Mouse (Mus musculus) NIH3T3 (cell line): ENCODE measurements around the gene Zfp280b.
A peak's percentile ranks its signal among the peaks of the same experiment; 100 is the strongest.
"Not testable (repeated sequence)": the region's sequence is repeated elsewhere in the genome, so short reads cannot be mapped to it uniquely, and the experiment has no call there.

Source experiments
- DNase-seq: peaks from one replicate; pipeline ENCODE4 v3.0.0-alpha.2; 2012; ENCODE audit warnings: low read depth

The Zfp280b gene

DNA sequence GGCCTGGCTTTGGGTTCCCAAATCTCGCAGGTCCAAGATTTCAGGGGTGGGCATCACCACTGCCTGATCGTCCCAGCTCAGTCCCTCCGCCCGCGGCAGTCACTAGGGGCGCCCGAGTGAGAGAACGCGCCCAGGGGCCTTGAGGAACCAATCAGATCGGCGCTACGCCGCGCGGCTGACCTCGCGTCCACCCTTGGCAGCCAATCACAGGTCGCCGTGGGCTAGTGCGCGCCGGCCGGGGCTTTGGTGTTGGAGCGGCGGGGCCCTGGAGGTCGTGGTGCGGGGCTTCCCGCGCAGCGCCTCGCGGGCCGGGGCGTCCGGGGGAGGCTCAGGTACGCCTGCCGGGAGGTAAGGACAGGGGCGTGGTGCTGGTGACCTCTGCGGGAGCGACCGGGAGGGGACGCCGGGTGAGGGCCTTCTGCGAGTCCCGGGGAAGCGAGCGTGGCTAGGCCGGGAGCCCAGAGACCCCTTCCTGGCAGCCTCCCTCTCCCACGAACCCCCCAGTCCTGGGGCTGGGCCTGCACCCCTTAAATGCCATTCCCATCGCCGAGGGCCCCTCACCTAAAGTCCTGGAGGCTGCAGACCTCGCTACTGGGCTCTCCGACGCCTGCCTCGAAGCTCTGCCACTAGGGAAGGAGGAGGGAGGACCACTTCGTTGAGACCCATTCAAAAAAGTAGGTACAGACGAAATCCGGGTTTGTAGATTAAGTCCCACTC, at the start of gene Zfp280b:
TSS of gene Zfp280b (plus strand) at position 249 of the 717 bp plus-strand sequence.
- DNase-seq: peak; percentile 98

DNA sequence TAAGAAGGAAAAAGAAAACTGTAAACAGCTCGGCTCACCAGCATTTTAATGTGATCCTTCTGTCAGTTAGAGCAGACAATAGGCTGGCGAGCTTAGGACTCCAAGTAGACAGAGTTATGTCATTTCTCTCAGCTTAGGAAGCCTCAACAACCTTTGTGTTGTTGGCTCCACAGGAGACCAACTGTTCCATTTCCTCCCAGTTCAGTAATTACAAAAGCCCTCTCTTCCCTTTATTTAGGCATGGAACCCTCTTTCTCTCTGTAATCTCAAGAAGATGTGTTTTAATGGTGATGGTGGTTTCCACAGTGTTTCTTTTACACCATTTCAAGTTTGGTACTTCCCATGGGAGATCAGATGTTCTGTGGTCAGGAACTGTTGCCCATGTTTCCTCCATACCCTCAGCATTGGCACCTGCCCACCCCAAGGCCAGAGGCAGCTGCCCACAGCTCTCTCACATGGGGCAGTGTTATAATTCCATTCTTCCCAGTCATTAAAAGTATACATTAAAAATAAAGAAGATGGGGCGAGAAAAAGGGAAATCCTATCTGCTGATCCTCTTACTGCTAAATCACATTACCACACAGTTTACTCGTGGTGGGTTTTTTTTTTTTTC, 41.9 kb upstream of the Zfp280b start:
- no peak for DNase-seq

DNA sequence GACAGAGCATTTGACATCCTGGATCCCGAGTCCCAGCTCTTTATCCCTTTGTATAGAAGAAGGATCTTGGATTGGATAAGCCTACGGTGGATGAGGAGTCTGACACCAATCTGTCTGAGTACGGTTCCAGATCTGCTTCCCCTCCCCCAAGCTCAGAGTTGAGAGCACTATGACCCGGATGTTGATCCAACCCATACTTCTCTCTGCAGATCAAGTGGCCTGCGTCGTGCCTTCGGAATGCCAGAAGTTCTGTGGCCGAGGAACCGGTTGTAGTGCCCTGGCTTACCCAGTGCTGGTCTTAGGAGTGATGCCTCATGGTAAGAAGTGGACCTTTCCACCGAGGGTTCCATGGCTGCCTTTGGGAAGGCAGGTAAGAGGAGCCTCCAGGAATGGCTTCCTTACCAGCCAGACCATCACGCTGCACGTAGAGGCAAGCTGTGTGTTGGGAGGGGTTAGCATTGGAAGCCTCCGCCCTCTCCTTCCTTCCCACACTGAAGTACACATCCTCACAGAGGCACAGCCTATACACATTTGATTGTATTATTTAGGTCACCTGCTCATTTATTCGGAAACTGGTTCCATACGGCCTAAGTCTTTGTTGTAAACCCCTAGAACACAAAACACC, 38.7 kb upstream of the Zfp280b start:
- no peak for DNase-seq

DNA sequence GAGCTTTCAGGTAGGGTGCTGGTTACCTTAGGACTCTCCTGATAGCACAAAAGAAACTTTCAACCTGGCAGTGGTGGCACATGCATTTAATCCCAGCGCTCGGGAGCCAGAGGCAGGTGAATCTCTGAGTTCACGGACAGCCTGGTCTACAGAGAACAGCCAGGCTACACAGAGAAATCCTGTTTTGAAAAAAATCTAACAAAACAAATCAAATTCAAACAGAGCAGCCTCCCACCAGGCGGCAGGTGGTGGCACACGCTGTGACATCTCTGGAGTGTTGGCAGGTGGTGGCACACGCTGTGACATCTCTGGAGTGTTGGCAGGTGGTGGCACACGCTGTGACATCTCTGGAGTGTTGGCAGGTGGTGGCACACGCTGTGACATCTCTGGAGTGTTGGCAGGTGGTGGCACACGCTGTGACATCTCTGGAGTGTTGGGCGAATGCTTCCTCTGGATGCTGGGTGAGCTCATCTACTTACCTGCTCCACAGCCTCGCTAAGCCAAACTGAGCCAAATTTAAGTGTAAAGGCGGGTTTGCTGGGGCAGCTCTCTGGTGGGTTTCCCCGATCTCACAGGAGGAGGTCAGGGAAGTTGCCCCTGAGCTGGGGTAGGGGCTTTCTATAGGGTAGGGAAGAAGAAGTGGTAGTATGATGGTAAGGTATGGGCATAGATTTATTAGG, 37.8 kb upstream of the Zfp280b start:
- not testable (repeated sequence) for DNase-seq

DNA sequence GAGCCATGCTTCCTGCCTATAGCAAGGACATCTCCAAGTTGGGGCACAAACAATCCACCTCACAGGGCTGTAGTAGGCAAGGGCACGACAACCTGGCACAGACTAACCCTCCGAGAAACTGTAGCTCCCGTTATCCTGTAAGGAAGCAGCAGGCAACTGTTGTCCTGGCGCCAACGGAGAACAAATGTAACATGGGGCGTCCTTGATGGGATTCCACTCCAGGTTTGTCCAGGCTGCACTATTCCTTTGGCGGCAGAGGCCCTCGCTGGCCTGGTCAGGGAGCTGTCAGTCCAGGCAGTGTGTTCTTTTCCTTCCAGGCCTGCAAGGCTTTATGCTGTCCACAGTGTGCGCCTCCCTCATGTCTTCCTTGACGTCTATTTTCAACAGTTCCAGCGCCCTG, 37.0 kb upstream of the Zfp280b start:
- DNase-seq: no peak

DNA sequence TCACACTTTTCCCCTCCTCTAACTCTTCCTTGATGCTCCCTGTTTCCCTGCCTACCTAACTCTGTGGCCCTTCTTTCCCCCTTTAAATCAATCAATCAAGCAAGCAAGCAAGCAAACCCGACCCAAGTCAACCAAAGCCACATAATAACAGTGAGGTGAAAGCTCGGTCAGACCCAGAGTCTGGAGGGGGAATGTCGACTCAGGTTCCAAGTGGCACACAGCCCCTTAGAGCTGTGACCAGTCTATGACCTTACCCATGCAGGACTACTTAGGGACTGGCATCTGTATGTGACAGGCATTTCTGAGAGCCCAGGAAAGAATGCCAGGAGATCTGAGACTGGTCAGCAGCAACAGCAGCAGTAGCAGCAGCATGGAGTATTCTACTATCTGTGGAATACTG, 36.1 kb upstream of the Zfp280b start:
- no peak for DNase-seq

DNA sequence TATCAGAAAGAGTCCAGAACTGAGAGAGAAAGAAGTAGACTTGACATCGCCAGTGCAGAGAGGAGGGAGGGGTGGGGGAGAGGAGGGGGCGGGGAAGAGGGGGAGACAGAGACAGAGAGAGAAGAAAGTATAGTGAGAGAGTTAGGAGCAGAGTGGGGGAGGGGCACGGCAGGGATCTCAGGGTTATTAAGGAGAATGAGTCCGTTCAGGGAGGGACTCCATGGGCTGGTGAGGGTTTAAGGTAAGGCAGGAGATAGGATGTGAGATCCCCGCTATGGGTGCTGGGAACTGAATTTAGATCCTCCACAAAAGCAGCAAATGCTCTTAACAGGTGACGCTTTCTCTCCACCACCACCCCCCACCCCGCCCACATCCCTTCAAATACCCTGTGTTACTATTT, 31.3 kb upstream of the Zfp280b start:
- no peak for DNase-seq

DNA sequence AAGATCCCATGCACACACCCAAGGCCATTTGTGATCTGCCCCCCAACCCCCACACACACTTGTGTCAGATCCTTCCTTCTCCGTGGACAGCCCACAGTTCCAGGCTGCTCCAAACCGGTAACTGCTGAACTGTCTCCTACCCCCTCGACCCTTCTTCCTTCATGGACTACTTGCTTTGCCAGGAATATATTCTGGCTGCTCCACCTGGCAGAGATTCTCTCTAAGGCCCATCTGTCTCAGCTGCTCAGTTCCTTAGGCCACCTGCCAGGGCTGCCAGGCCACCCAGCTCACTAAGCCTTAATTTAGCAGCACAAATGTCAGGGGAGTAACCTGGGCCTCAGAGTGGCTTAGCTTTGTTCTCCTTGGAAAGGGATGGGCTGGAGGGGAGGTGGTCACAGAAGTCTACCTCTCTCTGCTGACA, 30.3 kb upstream of the Zfp280b start:
- DNase-seq: no peak

DNA sequence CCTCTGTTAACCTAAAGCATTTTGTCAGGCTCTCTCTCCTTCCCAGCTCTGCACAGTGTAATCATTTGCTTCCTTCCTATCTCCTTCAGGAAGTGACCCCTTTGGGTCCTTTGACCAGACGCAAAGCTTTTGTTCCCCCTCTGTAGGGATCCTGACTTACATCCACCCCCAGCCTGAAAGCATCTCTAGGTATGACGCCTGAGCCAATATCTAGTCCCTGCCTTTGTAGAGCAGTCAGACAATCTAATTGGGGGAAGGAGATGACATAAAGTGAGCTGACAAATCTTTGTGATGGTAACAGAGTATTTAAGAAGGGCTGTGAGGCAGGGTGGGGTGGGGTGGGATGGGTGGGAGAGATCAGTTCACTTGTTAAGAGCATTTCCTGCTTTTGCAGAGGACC, 29.8 kb upstream of the Zfp280b start:
- no peak for DNase-seq

DNA sequence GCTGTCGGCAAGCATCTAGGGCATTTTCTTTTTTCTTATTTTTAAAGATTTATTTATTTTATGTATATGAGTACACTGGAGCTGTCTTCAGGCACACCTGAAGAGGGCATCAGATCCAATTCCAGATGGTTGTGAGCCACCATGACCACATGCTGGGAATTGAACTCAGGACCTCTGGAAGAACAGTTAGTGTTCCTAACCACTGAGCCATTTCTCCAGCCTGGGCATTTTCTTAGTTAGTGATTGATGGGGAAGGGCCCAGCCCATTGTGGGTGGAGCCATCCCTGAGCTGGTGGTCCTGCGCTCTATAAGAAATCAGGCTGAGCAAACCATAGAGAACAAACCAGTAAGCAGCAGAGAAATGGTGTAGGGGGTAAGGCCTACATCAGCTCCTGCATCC, 29.2 kb upstream of the Zfp280b start:
- DNase-seq: no peak

DNA sequence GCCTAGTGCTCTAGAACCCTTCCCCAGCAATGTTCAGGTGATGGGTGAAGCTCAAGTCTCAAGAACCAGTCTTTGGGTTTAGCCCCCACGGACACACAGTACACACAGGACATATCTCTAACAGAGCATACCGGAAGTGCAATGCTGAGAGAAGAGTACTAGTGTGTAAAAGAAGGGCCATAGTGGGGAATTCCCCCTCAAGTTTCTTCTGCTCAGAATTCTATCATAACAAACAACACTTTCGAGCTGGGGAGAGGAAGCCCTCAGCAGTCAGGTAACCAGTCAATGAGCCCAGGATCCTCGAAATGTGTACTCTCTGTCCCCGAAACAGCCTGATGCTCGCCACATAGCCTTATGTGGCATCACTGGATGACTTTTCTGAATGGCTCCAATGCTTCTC, 26.1 kb upstream of the Zfp280b start:
- DNase-seq: no peak

DNA sequence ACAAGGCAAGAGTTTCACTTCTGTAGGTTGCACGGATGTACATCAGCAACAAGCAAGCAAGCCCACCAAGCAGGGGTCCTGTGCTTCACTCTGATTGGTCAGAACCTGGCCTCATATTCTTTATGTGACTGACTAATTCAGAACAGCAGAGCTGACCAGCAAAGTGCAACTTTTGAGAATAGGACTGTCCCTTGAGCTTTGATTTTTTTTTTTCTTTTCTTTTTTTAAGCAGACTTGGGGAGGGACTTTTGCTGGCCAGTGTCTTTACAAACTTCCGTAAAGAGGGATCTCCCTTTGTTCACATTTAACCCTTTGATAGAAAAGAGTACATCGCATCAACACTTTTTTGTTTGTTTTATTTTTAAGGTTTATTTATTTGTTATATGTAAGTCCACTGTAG, 22.6 kb upstream of the Zfp280b start:
- no peak for DNase-seq

DNA sequence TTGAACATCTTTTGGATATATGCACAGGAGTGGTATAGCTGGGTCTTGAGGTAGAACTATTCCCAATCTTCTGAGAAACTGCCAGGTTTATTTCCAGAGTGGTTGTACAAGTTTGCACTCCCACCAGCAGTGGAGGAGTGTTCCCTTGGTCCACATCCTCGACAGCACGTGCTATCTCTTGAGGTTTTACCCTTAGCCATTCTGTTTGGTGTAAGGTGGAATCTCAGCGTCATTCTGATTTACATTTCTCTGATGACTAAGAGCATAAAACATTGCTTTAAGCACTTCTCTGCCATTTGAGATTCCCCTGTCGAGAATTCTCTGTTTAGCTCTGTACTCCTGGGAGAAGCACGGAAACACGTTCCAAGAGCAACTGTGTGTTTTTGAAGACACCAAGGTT, 19.5 kb upstream of the Zfp280b start:
- no peak for DNase-seq

DNA sequence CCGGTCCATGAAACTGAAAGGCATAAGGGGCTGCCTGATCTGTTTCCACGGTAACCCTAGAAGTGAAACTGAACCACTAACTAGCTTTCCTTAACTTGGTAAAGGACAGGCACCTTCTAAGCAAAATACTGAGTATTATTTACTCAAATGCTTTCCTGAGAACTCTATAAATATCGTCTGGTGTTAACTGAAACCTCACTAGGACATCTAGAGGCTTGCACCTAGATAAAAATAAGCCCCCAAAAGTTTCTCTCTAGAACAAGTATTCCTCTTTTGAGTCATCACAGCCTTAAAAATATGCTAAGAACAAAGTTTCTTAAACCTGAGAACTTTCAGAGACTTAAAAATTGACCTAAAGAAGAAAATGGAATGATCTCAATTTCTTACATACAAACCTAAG, 15.6 kb upstream of the Zfp280b start:
- DNase-seq: no peak

DNA sequence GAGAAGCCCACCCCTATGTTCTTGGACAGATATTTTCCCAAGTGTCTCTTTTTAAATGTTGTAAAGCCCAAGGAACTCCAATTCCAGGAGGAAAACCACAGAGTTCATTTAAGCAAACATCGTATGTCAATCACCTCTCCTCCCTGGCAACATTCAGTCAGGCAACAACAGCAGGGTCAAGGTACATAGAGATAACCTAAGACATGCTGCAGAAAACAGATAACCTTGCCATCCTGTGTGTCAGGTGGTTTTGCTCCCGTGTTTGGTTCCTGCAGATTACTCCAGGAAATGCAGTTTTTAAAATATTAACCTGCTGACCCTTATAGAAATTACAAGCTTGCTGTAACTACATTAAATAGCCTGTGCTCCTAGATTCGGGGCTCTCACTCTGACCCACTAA, 10.7 kb upstream of the Zfp280b start:
- DNase-seq: no peak

DNA sequence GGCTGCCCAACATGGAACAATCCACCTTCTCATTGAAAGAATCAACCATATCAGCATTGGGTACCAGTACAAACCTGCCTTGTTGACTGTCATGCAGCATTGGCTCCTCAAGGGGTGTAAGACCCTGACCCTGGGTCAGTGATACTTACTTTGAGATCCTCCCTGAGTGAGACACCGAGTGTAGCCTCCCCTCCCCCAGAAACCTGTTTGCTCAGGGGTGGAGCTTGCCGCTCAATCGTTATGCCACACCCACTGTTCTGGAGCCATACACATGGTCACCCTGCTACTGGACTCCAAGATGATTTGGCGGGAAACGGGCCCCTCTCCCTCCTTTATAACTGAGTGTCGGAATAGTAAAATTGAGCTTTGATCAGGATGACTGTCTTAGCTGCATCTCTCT, 8.5 kb upstream of the Zfp280b start:
- DNase-seq: no peak

DNA sequence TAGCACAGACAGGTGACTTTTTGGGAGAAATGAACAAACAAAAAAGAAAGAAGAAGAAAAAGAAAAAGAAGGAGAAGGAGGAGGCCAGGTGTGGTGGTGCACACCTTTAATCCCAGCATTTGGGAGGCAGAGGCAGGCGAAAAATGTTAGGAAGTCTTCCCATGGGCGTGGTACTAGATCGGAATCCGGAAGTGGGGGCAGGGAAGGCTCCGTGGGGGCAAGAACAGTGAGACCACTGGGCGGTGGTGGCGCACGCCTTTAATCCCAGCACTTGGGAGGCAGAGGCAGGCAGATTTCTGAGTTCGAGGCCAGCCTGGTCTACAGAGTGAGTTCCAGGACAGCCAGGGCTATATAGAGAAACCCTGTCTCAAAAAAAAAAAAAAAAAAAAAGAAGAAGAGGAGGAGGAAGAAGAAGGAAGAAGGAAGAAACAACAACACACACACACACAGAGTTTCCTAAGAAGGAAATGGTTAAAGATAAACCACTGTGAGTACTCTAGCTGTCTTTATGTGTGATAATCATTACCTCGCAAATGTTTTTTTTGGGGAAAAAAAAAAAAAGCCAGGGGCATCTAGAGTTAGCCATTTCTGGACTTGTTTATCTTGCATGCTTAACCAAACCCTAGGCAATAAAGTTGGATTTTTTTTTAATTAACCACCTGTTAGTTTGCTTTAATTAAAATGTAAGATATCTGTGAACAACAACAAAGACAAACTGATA, 6.8 kb upstream of the Zfp280b start:
- DNase-seq: no peak

DNA sequence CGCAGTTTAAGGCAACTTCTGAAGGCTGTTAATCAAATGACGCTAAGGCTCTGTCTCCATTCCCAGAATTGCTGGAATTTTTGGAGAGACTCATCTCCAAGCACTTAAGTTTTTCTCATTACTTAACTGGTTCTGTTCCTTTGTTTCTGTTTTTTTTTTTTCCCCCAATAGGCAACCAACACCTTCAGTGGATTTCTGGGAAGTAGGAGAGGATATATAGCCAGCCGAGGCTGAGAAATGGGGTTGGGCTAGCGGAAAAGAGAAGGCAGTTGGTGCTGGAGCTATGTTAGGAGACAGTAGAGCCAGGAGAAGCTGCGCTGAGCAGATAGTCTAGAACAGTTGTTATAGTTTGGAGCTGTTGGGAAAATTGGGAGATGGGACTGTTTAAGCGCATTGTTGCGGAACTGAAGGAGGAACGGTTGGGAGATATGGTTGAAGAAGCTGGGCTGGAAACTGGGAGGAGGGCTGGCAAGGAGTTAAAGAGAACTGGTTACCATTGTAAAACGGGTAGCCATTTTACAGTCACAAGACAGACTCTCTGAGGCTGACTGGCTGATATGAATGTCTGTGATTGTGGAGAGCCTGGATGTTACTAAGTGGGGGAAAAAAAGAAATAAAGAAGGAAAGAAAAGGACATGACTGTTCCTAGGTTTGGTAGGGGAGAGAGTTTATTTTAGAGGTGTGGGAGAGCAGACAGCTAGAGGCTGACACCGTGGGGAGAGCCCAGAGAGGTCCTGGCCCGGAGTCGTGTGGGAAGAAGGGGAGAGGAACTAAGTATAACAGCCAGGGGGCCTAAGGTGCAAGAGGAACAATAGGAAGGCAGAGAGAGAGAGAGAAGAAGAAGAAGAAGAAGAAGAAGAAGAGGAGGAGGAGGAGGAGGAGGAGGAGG, 5.1 kb upstream of the Zfp280b start:
- DNase-seq: no peak

DNA sequence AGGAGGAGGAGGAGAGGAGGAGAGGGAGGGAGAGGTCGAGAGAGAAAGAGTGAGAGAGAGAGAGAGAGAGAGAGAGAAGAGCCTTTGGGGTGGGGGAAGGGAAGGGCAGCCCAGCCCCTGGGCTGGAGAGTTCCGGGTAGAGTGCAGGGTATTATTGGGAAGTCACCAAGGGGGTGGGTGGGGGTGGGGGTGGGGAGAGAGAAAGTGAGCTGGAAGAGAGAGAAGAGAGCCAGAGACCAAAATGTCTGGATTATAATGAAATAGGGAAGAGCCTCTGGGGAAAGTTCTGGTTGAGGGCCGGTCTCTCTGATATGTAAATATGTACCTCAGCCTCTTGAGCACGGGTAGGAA, 4.5 kb upstream of the Zfp280b start:
- no peak for DNase-seq

DNA sequence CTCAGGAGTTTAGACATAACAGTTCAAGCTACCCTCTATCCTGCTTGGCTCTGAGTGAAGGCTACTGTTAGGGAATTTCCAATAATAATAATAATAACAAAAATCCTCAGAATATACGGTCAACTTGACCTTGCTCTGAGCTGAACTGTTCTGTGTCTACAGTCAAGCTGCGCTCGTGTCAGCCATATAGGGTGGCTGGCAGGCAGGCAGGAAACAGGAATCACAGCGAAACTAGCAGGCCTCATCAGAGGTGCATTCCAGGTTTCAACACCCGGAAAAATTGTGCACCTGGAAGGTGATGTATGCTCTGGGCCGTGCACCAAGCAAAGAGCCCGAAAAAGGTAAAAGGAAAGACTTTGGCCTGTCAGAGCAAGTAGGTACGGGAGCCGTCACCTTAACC, 4.1 kb upstream of the Zfp280b start:
- no peak for DNase-seq

DNA sequence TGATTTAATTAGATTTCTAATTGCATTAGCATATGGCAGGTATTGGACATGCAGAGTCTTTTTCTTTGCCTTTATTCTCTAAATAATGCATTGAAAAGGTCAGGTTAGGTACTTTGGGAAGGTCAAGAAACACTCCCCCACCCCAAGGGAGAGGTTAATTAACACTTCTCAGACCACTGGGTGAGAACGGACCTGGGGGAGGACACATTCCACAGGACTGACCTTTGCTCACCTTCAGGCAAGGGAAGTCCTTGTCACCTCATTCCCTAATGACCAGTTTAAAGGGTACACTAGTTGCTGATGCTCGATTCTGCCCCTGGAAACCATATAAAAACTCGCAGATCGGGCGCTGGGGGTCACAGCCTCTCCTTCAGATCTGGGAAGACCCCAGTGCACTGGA, 3.2 kb upstream of the Zfp280b start:
- no peak for DNase-seq

DNA sequence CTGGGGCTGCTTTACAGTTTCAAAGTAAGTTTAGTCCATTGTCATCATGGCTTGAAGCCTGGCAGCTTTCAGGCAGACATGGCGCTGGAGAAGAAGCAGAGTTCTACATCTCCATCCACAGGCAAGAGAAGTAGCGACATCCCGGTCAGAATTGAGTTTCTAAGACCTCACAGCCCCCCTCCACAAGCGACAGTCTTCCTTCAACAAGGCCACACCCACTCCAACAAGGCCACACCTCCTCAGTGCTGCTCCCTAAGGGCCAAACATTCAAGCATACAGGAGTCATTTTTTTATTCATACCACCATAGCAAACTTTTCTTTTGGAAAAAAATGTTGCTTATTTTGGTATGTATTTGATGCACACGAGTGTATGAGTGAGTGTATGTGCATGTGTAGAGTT, 2.0 kb upstream of the Zfp280b start:
- no peak for DNase-seq
